ENCODE assay signal across 8 mouse cellular contexts in genomic region chr19:5662981-5663913, GRCm38 (mm10). TPM values are rescaled to one million over a fixed set of nuclear protein-coding genes. Genes with fewer than 3 reads are reported as not detected.
DNase-seq lines count a peak whose midpoint lies in the region; ATAC-seq and TF ChIP-seq lines count a peak whose summit lies in the region.

TSS of gene Sipa1 (minus strand) at chr19:5663707.

- TF ChIP-seq EP300 in lung, postnatal 0 days (IDR thresholded peaks at IDR 0.05) = no peak

- ATAC-seq in hindbrain, embryonic 12.5 days (ENCODE audit: low FRiP score) = peak; percentile 92
- peak; percentile 94 for ATAC-seq in lung, postnatal 0 days

- no peaks in the 10 kb centered on the region for H3K9me3 ChIP-seq in hindbrain, embryonic 12.5 days (replicated peaks)
- H3K9me3 ChIP-seq in lung, postnatal 0 days (ENCODE audit: low read length) = no peaks in the 10 kb centered on the region

- H3K27me3 ChIP-seq in hindbrain, embryonic 12.5 days = no peaks in the 10 kb centered on the region
- H3K27me3 ChIP-seq in lung, postnatal 0 days (replicated peaks; ENCODE audit: insufficient read depth, low read length) = no peaks in the 10 kb centered on the region

- peak; percentile 87 for DNase-seq in R1 (ENCODE audit: low read depth, low spot score)
- peak; percentile 57 to 64 for DNase-seq in cerebellum, postnatal 14 days
- peak; percentile 65 to 76 for DNase-seq in frontal cortex, postnatal 14 days (ENCODE audit: low spot score in 2 of 2)
- peak; percentile 79 to 82 for DNase-seq in layer of hippocampus, postnatal 10 days (ENCODE audit: low spot score in 2 of 2)
- DNase-seq in lung, postnatal 0 days (ENCODE audit: low spot score) = peak; percentile 96
- DNase-seq in ovary, postnatal 10 days (ENCODE audit: low spot score) = peak; percentile 85
- DNase-seq in thymus, postnatal 14 days = peak; percentile 98

- H3K4me2 ChIP-seq in hindbrain, embryonic 12.5 days (replicated peaks) = peak within 1 kb of the TSS; percentile 62
- H3K4me2 ChIP-seq in lung, postnatal 0 days (replicated peaks; ENCODE audit: low read depth, low read length) = peak within 1 kb of the TSS; percentile 62

- H3K9ac ChIP-seq in hindbrain, embryonic 12.5 days = peak within 1 kb of the TSS; percentile 65
- H3K9ac ChIP-seq in lung, postnatal 0 days (replicated peaks; ENCODE audit: low read depth) = peak within 1 kb of the TSS; percentile 20; the same call in 1 of the 2 replicates

- 1% methylated on average over 31 of the region's 32 CpGs for WGBS in hindbrain, embryonic 12.5 days
- 5% methylated on average over 32 of the region's 32 CpGs for WGBS in lung, postnatal 0 days

- TF ChIP-seq CTCF in lung, postnatal 0 days (IDR thresholded peaks at IDR 0.05) = peak; percentile 29; the same call in 1 of the 2 replicates

- peaks cover 42% of the 10 kb centered on the region for H3K36me3 ChIP-seq in hindbrain, embryonic 12.5 days
- peaks cover 21% of the 10 kb centered on the region for H3K36me3 ChIP-seq in lung, postnatal 0 days (ENCODE audit: insufficient read depth, low read length)

- H3K27ac ChIP-seq in hindbrain, embryonic 12.5 days = peak within 1 kb of the TSS; percentile 60
- H3K27ac ChIP-seq in lung, postnatal 0 days (ENCODE audit: low read length) = peak within 1 kb of the TSS; percentile 62

- peak within 1 kb of the TSS; percentile 43 for H3K4me3 ChIP-seq in hindbrain, embryonic 12.5 days
- peak within 1 kb of the TSS; percentile 37 for H3K4me3 ChIP-seq in lung, postnatal 0 days (ENCODE audit: low read depth, low read length)

- H3K4me1 ChIP-seq in hindbrain, embryonic 12.5 days = peaks cover 19% of the 10 kb centered on the region
- H3K4me1 ChIP-seq in lung, postnatal 0 days (ENCODE audit: insufficient read depth, low read depth, low read length) = no peaks in the 10 kb centered on the region

RNA-seq across cellular contexts. Expression of gene Sipa1, which starts in this region (rescaled TPM):
- 22.4 and 25.4 TPM in 2 replicates for polyA plus RNA-seq in hindbrain, embryonic 12.5 days (2016; fragmentation: Nextera tagmentation; extraction: Ambion mirVana)
- total RNA-seq in layer of hippocampus, postnatal 10 days (2021) = 10 to 100 TPM; 30.0 to 34.2 TPM
- polyA plus RNA-seq in lung, postnatal 0 days (2015; fragmentation: Nextera tagmentation; extraction: Ambion mirVana) = 32.6 and 38.2 TPM in 2 replicates

Comparison
In these comparisons a context has a peak if more than half of its experiments do, and no peak if none do; other contexts are left out.
1. Peak in every context shown above with its lines: DNase-seq, ATAC-seq, H3K4me3 ChIP-seq and H3K27ac ChIP-seq.